Mouse (Mus musculus) midbrain, embryonic 16.5 days (tissue): ENCODE measurements at regions not wholly inside any gene's neighbourhood (a gene's known extent, or its start where the extent isn't known, plus 50 kb on each side); places are given as distances from the start of the nearest gene placed in this dataset.

ENCODE experiments used
- ATAC-seq: fragments of 200-750 bp; cut with Nextera tagmentation; 2 replicates; pipeline ENCODE4 v1.8.0; 2017; ENCODE audit warnings: moderate TSS enrichment
- H3K27ac ChIP-seq: fragments of 300-500 bp; sonication (generic); 2 replicates; pipeline ENCODE4 v1.5.1; 2014; ENCODE audit warnings: mild to moderate bottlenecking, low read length, mixed read lengths
- H3K27me3 ChIP-seq: fragments of 300-500 bp; sonication (generic); 2 replicates; pipeline ENCODE4 v1.6.1; 2014; ENCODE audit warnings: low read depth, low read length, mixed read lengths; ENCODE audit not compliant: control insufficient read depth, insufficient read depth
- H3K36me3 ChIP-seq: fragments of 300-500 bp; sonication (generic); 2 replicates; pipeline ENCODE4 v1.6.1; 2014; ENCODE audit warnings: mild to moderate bottlenecking, low read length, moderate library complexity, mixed read lengths; ENCODE audit not compliant: control insufficient read depth, insufficient read depth
- H3K4me1 ChIP-seq: fragments of 300-500 bp; sonication (generic); 2 replicates; pipeline ENCODE4 v1.6.1; 2014; ENCODE audit warnings: mild to moderate bottlenecking, low read length, mixed read lengths; ENCODE audit not compliant: control insufficient read depth, insufficient read depth
- H3K4me2 ChIP-seq: fragments of 300-500 bp; sonication (generic); 2 replicates; pipeline ENCODE4 v1.6.1; 2014; ENCODE audit warnings: mild to moderate bottlenecking, low read length, mixed read lengths
- H3K4me3 ChIP-seq: fragments of 300-500 bp; sonication (generic); 2 replicates; pipeline ENCODE4 v1.5.1; 2014; ENCODE audit warnings: low read depth, mild to moderate bottlenecking, low read length, moderate library complexity, mixed read lengths
- H3K9ac ChIP-seq: fragments of 300-500 bp; sonication (generic); 2 replicates; pipeline ENCODE4 v1.6.1; 2014; ENCODE audit warnings: low read depth, low read length, mixed read lengths
- H3K9me3 ChIP-seq: fragments of 300-500 bp; sonication (generic); replicated peaks from 2 replicates; pipeline ENCODE4 v1.6.1; 2014; ENCODE audit warnings: mild to moderate bottlenecking, low read length, mixed read lengths; ENCODE audit not compliant: control insufficient read depth, poor library complexity, severe bottlenecking
- WGBS: fragments of 180-500 bp; shearing (Covaris S2); extraction: QIAGEN DNeasy Blood & Tissue Kit; methylation state at CpG from one replicate; pipeline ENCODE4 v1.1.7; 2014; 5-methylcytosine and 5-hydroxymethylcytosine counted together

DNA sequence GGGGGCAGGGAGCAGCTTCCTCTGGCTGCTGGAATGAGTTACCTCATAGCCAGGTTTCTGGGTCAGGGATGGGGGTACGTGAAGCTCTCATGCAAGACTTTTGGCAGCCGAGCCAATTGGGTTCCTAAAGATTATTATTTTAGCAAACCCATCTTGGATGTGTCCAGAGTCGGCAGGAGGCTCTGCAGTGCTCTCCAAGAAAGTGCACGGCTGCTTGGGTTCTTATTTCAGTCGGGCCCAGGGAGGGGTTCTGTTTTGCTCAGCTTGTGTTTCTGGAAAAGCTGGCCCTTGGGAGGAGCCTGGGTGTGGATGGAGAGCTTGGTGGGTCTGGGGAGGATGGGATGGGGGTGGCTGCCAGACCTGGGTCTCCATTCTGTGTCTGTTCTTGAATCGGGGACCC is 70.8 kb downstream of the Gm26897 start:
- Histone ChIP-seq H3K4me2 (no peak overlapping the region), H3K36me3 (no peaks in the 10 kb centered on the region), H3K27ac (no peak overlapping the region), H3K9ac (no peak overlapping the region), H3K27me3 (no peaks in the 10 kb centered on the region), H3K4me3 (no peak overlapping the region), H3K9me3 (no peaks in the 10 kb centered on the region), H3K4me1 (peaks cover 3% of the 10 kb centered on the region; the same call in 1 of the 2 replicates)
- ATAC-seq: no peak
- 77% methylated on average over 6 of the region's 6 CpGs for WGBS

DNA sequence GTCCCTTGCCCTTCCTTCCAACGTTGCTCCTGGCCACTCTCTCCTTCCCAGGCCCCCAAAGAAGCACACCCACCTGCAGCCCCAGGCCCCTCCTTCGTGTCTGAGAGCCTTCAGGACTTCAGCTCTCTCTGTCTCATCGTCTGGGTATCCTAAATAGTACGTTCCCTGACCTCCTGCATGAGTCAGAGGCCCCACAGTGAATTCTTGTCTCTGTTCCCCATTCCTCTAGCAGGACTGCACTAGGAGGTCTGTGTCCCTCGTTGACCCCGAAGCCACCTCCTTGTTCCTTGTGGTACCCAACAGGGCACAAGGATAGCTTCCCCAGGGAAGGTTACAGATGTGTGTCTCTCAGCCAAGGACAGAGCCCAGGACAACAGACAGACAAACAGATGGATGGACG is 71.4 kb downstream of the Gm26897 start:
- no peaks in the 10 kb centered on the region for H3K9me3 ChIP-seq
- 70% methylated on average over 7 of the region's 7 CpGs for WGBS

DNA sequence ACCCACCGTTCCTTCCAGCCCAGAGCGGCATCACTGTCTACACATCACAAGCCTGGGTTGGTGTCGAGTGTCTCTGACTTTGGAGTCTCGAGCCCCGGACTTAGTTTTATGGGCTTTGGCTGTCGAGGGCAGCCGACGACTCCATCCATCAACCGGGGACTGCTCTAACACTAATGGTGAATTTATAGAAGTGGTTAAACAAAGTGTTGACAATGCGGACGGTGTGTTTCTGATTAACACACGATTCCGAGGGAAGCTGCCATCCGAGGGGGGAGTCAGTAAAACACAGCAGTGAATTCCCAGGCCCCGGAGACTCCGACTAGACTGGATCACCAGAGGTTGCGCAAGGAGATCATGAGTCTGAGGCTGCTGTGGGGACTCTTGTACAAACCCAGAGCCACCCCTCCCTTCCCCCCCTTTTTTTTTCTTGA is 72.1 kb downstream of the Gm26897 start:
- Histone ChIP-seq H3K4me1 (no peaks in the 10 kb centered on the region), H3K4me3 (no peak overlapping the region), H3K9me3 (no peaks in the 10 kb centered on the region), H3K27ac (no peak overlapping the region), H3K27me3 (no peaks in the 10 kb centered on the region), H3K4me2 (no peak overlapping the region), H3K9ac (no peak overlapping the region), H3K36me3 (no peaks in the 10 kb centered on the region)
- WGBS: 74% methylated on average over 17 of the region's 17 CpGs
- ATAC-seq: no peak

More for the DNA sequence above, 71.4 kb downstream of the Gm26897 start:
- Histone ChIP-seq H3K4me3 (no peak overlapping the region), H3K9ac (no peak overlapping the region), H3K36me3 (no peaks in the 10 kb centered on the region), H3K27ac (no peak overlapping the region), H3K4me2 (no peak overlapping the region), H3K4me1 (no peaks in the 10 kb centered on the region; the same call in 1 of the 2 replicates), H3K27me3 (no peaks in the 10 kb centered on the region)
- ATAC-seq: no peak

DNA sequence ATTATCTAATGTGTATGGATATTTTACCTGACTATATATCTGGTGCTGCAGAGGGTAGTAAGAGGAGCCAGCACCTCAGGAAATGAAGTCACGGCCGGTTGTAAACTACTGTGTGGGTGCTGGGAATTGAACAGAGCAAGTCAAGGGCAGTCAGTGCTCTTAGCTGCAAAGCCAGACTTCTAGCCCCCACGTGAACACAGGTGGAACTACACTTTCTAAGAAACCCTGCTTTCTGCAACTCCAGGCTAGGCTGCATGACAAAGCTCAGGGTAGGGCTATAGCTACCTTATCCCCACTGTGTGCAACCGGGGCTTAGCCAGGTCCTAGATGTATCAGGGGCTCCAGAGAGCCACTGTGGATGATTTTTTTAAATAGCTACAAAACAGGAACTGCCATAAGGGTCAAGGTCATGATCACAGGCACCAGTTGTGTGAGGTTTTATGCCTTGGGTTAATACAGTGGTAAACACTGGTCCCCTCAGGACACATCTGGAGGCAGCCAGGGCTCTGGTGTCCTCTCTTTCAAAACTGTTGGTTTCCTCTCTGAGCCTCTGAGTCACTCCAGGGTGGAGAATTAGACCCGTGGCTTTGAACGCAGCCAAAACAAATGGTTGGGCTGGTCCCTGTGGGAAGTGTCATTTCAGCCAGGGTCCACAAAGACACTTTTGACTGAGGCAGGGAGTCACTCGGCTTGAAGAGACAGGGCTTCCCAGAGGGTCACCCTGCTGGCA is 76.5 kb downstream of the Gm26897 start:
- no peak overlapping the region for H3K4me2 ChIP-seq
- 39% methylated on average over 7 of the region's 7 CpGs for WGBS
- no peaks in the 10 kb centered on the region for H3K9me3 ChIP-seq
- no peak for ATAC-seq
- no peaks in the 10 kb centered on the region for H3K27me3 ChIP-seq
- no peak overlapping the region for H3K9ac ChIP-seq
- no peak overlapping the region for H3K4me3 ChIP-seq
- H3K36me3 ChIP-seq: no peaks in the 10 kb centered on the region
- H3K4me1 ChIP-seq: peaks cover 4% of the 10 kb centered on the region; the same call in 1 of the 2 replicates
- no peak overlapping the region for H3K27ac ChIP-seq

DNA sequence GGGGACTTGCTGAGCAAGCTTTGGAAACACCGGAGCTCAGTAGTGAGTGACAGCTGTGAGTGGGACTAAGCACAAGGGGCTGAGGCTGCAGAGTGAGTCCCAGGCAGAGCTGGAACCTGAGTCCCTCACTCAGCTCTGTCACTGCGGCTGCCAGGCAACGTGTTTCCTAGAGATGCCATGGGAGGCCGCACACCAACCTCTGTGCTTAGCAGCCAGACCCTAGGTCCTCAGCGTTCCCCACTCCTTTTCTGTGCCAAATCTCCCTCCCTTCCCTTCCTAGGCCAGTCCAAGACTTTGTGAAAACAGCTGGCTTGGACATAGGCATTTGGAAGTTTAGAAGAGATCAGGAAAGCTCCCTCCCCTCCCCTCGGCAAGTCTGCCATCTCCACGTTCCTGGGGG is 78.9 kb downstream of the Gm26897 start:
- no peak overlapping the region for H3K27ac ChIP-seq
- no peak overlapping the region for H3K4me3 ChIP-seq
- no peaks in the 10 kb centered on the region for H3K36me3 ChIP-seq
- WGBS: 40% methylated on average over 7 of the region's 7 CpGs
- peak; percentile 48; the same call in 1 of the 2 replicates for ATAC-seq
- H3K27me3 ChIP-seq: no peaks in the 10 kb centered on the region
- peaks cover 4% of the 10 kb centered on the region; the same call in 1 of the 2 replicates for H3K4me1 ChIP-seq
- no peak overlapping the region for H3K9ac ChIP-seq
- H3K4me2 ChIP-seq: no peak overlapping the region
- no peaks in the 10 kb centered on the region for H3K9me3 ChIP-seq

DNA sequence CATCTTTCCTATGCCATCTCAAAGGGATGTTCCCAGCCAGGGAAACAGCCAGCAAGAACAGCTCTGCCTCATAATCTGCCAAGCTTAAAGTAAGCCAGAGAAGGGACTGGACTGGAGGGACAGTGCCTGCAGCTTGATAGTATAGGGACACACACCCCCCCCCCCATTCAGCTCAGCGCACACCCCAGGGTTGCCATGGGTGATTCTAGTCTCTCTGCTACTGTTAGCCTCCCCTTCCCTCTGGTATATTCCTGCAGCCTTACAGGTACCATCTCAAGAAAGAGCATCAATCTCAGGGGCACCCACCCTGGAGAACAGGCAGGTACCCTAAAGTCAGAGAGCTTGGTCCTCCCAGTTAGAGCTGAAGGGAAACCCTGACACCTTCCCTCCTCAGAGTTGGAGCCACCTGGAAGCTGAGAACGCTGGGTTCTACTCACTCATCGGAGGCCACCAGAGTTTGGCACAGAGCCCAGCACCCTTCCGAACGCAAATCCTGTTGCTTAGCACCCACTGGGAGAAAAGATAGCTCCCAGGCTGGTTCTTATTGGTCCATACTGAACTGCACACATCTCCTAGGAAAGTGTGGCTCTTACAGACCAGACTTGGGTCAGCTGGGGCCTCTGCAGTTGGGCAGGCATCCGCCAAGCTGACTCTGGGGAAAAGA is 79.5 kb downstream of the Gm26897 start:
- 0 out of 2 replicates have a peak, but pooled peaks have one; percentile 28 for ATAC-seq
- H3K27ac ChIP-seq: no peak overlapping the region
- no peak overlapping the region for H3K4me2 ChIP-seq
- H3K9ac ChIP-seq: no peak overlapping the region
- H3K4me3 ChIP-seq: no peak overlapping the region
- H3K9me3 ChIP-seq: no peaks in the 10 kb centered on the region
- WGBS: 58% methylated on average over 6 of the region's 6 CpGs
- no peaks in the 10 kb centered on the region for H3K27me3 ChIP-seq
- H3K36me3 ChIP-seq: no peaks in the 10 kb centered on the region
- H3K4me1 ChIP-seq: peaks cover 4% of the 10 kb centered on the region; the same call in 1 of the 2 replicates

DNA sequence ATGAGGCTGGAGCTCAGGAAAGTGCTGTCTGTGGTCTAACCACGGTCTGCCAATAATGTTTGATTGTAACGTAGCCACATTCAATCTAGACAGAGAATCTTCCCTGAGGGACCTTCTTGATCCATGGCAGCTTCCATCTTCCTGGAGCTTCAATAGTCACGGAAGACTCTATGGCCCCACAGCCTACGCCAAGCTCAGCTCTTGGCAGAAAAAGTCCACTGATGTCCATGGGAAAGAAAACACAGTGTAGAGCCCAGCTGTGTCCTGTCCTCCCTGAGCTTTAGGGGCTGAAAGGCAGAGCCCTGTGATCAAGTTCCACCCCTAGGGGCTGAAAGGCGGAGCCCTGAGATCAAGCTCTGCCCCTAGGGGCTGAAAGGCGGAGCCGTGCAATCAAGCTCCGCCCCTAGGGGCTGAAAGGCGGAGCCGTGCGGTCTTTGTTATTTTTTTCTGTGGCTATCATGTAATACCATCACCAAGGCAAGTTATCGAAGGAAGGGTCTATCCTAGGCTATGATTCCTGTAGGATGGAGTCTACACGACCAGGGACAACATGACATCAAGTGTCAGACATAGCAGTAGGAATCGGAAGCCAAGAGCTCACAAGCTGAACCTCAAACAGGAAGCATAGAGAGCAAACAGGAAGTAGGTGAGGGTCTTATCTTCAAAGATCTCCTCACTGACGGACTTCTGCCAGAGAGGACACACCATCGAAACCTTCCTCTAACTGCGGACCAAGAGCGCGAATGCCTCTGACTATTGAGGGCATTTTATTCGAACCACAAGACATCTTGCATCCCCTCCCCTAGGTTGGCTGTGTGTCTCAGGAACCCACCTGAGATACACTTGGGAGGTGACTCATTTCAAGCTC is 81.4 kb downstream of the Gm26897 start:
- Histone ChIP-seq H3K36me3 (no peaks in the 10 kb centered on the region), H3K27ac (no peak overlapping the region), H3K4me2 (no peak overlapping the region), H3K9me3 (no peaks in the 10 kb centered on the region), H3K9ac (no peak overlapping the region), H3K4me1 (peaks cover 4% of the 10 kb centered on the region; the same call in 1 of the 2 replicates), H3K27me3 (no peaks in the 10 kb centered on the region), H3K4me3 (no peak overlapping the region)
- ATAC-seq: no peak
- WGBS: 93% methylated on average over 20 of the region's 20 CpGs

DNA sequence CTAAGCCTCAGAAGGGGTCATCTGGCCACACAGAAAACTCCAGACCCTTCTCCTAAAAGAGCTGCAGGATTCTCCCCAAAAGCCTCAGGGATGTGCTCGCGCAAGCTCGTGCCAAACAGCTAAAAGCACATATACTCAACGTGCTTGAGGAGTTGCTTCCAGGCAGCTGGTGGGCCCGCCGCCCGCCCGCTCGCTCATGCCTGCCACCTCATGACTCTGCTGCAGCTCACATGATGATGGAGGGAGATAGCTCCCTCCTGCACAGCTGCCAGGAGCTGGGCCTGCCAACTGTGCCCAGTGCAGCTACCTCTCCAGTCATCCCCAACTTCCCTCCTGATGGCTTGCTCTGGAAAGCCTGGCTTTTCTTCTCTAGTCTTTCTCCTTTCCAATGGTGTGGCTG is 87.2 kb downstream of the Gm26897 start:
- no peak overlapping the region for H3K4me3 ChIP-seq
- no peaks in the 10 kb centered on the region for H3K27me3 ChIP-seq
- ATAC-seq: no peak
- no peaks in the 10 kb centered on the region for H3K36me3 ChIP-seq
- WGBS: 92% methylated on average over 9 of the region's 9 CpGs
- H3K9ac ChIP-seq: no peak overlapping the region
- H3K4me2 ChIP-seq: no peak overlapping the region
- no peak overlapping the region for H3K27ac ChIP-seq
- H3K9me3 ChIP-seq: no peaks in the 10 kb centered on the region
- peaks cover 3% of the 10 kb centered on the region; the same call in 1 of the 2 replicates for H3K4me1 ChIP-seq
